Mouse (Mus musculus) megakaryocyte-erythroid progenitor cell, adult 5-6 weeks (primary cell): Measurements from ENCODE around the gene Neu1. TPM values are rescaled to one million over a fixed set of nuclear protein-coding genes. Genes with fewer than 3 reads are reported as not detected.

Source experiments
- ATAC-seq: replicated peaks from 2 replicates; pipeline ENCODE4 v1.8.0; 2016; ENCODE audit warnings: mild to moderate bottlenecking, inconsistent platforms; ENCODE audit not compliant: severe bottlenecking, poor library complexity, low FRiP score, low TSS enrichment
- total RNA-seq, 2 experiments: library from RNA; stranded (forward) in 1 of 2; stranded (reverse) in 1 of 2; fragments of 200-1000, 215-1000 nt in 1 of 2; fragments of >200 nt in 1 of 2; fragmentation: Nextera tagmentation in 1 of 2; gene quantifications; 2 replicates each; pipeline ENCODE4 v1.2.3; 2014 to 2017

Neu1 gene
- total RNA-seq, 2 experiments from 2014 or later, result 5.4 to 7.0 TPM

- ATAC-seq, result no peak
Measured at GRCm38 (mm10) chr17:34984218-34984617, 53.2 kb downstream of the Neu1 start.

Other genes with a start within 250 kb of the Neu1 start
Only the 30 nearest of the 38 such genes appear.
- gene Cyp21a1, start 126.7 kb upstream of the Neu1 start, total RNA-seq (2014; fragmentation: Nextera tagmentation), result not detected in 2 replicates
- gene Cyp21a1, start 126.7 kb upstream of the Neu1 start, total RNA-seq (2017), result not detected in 2 replicates
- gene Stk19, start 94.3 kb upstream of the Neu1 start, total RNA-seq (2014; fragmentation: Nextera tagmentation), result 26.8 and 48.2 TPM in 2 replicates
- gene Stk19, start 94.3 kb upstream of the Neu1 start, total RNA-seq (2017), result 14.8 and 30.6 TPM in 2 replicates
- gene Dxo, start 94.2 kb upstream of the Neu1 start, total RNA-seq (2014; fragmentation: Nextera tagmentation), result 60.8 and 63.4 TPM in 2 replicates
- gene Dxo, start 94.2 kb upstream of the Neu1 start, total RNA-seq (2017), result 24.4 and 28.1 TPM in 2 replicates
- 57.6 and 64.6 TPM in 2 replicates for gene Skiv2l, start 81.0 kb upstream of the Neu1 start, total RNA-seq (2014; fragmentation: Nextera tagmentation)
- 21.0 and 24.2 TPM in 2 replicates for gene Skiv2l, start 81.0 kb upstream of the Neu1 start, total RNA-seq (2017)
- gene Nelfe, start 80.9 kb upstream of the Neu1 start, total RNA-seq (2014; fragmentation: Nextera tagmentation), result 59.5 and 64.1 TPM in 2 replicates
- 21.0 and 29.6 TPM in 2 replicates for gene Nelfe, start 80.9 kb upstream of the Neu1 start, total RNA-seq (2017)
- gene Cfb, start 68.7 kb upstream of the Neu1 start, total RNA-seq (2014; fragmentation: Nextera tagmentation), result not detected in 2 replicates
- not detected in 2 replicates for gene Cfb, start 68.7 kb upstream of the Neu1 start, total RNA-seq (2017)
- gene Zbtb12, start 51.8 kb upstream of the Neu1 start, total RNA-seq (2014; fragmentation: Nextera tagmentation), result 8.0 and 9.4 TPM in 2 replicates
- 4.7 and 10.1 TPM in 2 replicates for gene Zbtb12, start 51.8 kb upstream of the Neu1 start, total RNA-seq (2017)
- gene Gm20547, start 49.2 kb upstream of the Neu1 start, total RNA-seq (2014; fragmentation: Nextera tagmentation), result not detected in 2 replicates
- not detected in 2 replicates for gene Gm20547, start 49.2 kb upstream of the Neu1 start, total RNA-seq (2017)
- 8.6 TPM in 1 of 2 replicates, not detected in the other for gene C2, start 33.0 kb upstream of the Neu1 start, total RNA-seq (2014; fragmentation: Nextera tagmentation)
- gene C2, start 33.0 kb upstream of the Neu1 start, total RNA-seq (2017), result 5.7 and 7.4 TPM in 2 replicates
- 86.2 and 86.5 TPM in 2 replicates for gene Ehmt2, start 32.8 kb upstream of the Neu1 start, total RNA-seq (2014; fragmentation: Nextera tagmentation)
- 72.7 and 83.8 TPM in 2 replicates for gene Ehmt2, start 32.8 kb upstream of the Neu1 start, total RNA-seq (2017)
- not detected in 2 replicates for gene Slc44a4, start 16.8 kb upstream of the Neu1 start, total RNA-seq (2014; fragmentation: Nextera tagmentation)
- not detected in 2 replicates for gene Slc44a4, start 16.8 kb upstream of the Neu1 start, total RNA-seq (2017)
- 13.6 and 28.5 TPM in 2 replicates for gene Hspa1b, start 28.0 kb downstream of the Neu1 start, total RNA-seq (2014; fragmentation: Nextera tagmentation)
- 62.5 and 83.5 TPM in 2 replicates for gene Hspa1b, start 28.0 kb downstream of the Neu1 start, total RNA-seq (2017)
- gene Gm20481, start 38.7 kb downstream of the Neu1 start, total RNA-seq (2014; fragmentation: Nextera tagmentation), result not detected in 2 replicates
- not detected in 2 replicates for gene Gm20481, start 38.7 kb downstream of the Neu1 start, total RNA-seq (2017)
- gene Hspa1a, start 40.9 kb downstream of the Neu1 start, total RNA-seq (2014; fragmentation: Nextera tagmentation), result 6.5 and 10.1 TPM in 2 replicates
- gene Hspa1a, start 40.9 kb downstream of the Neu1 start, total RNA-seq (2017), result 30.2 and 43.3 TPM in 2 replicates
- not detected in 2 replicates for gene Hspa1l, start 41.5 kb downstream of the Neu1 start, total RNA-seq (2014; fragmentation: Nextera tagmentation)
- gene Hspa1l, start 41.5 kb downstream of the Neu1 start, total RNA-seq (2017), result not detected in 2 replicates
- 269 and 281 TPM in 2 replicates for gene Lsm2, start 50.6 kb downstream of the Neu1 start, total RNA-seq (2014; fragmentation: Nextera tagmentation)
- 34.8 and 79.7 TPM in 2 replicates for gene Lsm2, start 50.6 kb downstream of the Neu1 start, total RNA-seq (2017)
- gene Vars, start 69.7 kb downstream of the Neu1 start, total RNA-seq (2014; fragmentation: Nextera tagmentation), result 137 and 213 TPM in 2 replicates
- gene Vars, start 69.7 kb downstream of the Neu1 start, total RNA-seq (2017), result 226 and 342 TPM in 2 replicates
- gene Vwa7, start 85.3 kb downstream of the Neu1 start, total RNA-seq (2014; fragmentation: Nextera tagmentation), result 0.31 and 0.54 TPM in 2 replicates
- 0.15 and 0.19 TPM in 2 replicates for gene Vwa7, start 85.3 kb downstream of the Neu1 start, total RNA-seq (2017)
- gene Sapcd1, start 96.8 kb downstream of the Neu1 start, total RNA-seq (2014; fragmentation: Nextera tagmentation), result 9.4 and 14.7 TPM in 2 replicates
- 4.2 TPM in 1 of 2 replicates, not detected in the other for gene Sapcd1, start 96.8 kb downstream of the Neu1 start, total RNA-seq (2017)
- gene Msh5, start 115.5 kb downstream of the Neu1 start, total RNA-seq (2014; fragmentation: Nextera tagmentation), result 10.0 and 10.6 TPM in 2 replicates
- gene Msh5, start 115.5 kb downstream of the Neu1 start, total RNA-seq (2017), result 2.4 and 3.1 TPM in 2 replicates
- gene Clic1, start 118.7 kb downstream of the Neu1 start, total RNA-seq (2014; fragmentation: Nextera tagmentation), result 126 and 137 TPM in 2 replicates
- 137 and 183 TPM in 2 replicates for gene Clic1, start 118.7 kb downstream of the Neu1 start, total RNA-seq (2017)
- 2.7 and 7.6 TPM in 2 replicates for gene Ddah2, start 127.8 kb downstream of the Neu1 start, total RNA-seq (2014; fragmentation: Nextera tagmentation)
- gene Ddah2, start 127.8 kb downstream of the Neu1 start, total RNA-seq (2017), result 4.6 and 21.4 TPM in 2 replicates
- not detected in 2 replicates for gene Ly6g6c, start 134.1 kb downstream of the Neu1 start, total RNA-seq (2014; fragmentation: Nextera tagmentation)
- not detected in 2 replicates for gene Ly6g6c, start 134.1 kb downstream of the Neu1 start, total RNA-seq (2017)
- 0.32 TPM in 1 of 2 replicates, not detected in the other for gene Mpig6b, start 134.9 kb downstream of the Neu1 start, total RNA-seq (2014; fragmentation: Nextera tagmentation)
- gene Mpig6b, start 134.9 kb downstream of the Neu1 start, total RNA-seq (2017), result not detected in 2 replicates
- gene Ly6g6e, start 145.6 kb downstream of the Neu1 start, total RNA-seq (2014; fragmentation: Nextera tagmentation), result not detected in 2 replicates
- not detected in 2 replicates for gene Ly6g6e, start 145.6 kb downstream of the Neu1 start, total RNA-seq (2017)
- gene Ly6g6d, start 146.8 kb downstream of the Neu1 start, total RNA-seq (2014; fragmentation: Nextera tagmentation), result not detected in 2 replicates
- not detected in 2 replicates for gene Ly6g6d, start 146.8 kb downstream of the Neu1 start, total RNA-seq (2017)
- not detected in 2 replicates for gene Ly6g6f, start 154.4 kb downstream of the Neu1 start, total RNA-seq (2014; fragmentation: Nextera tagmentation)
- not detected in 2 replicates for gene Ly6g6f, start 154.4 kb downstream of the Neu1 start, total RNA-seq (2017)
- 62.9 and 76.7 TPM in 2 replicates for gene Abhd16a, start 158.0 kb downstream of the Neu1 start, total RNA-seq (2014; fragmentation: Nextera tagmentation)
- 38.5 and 46.7 TPM in 2 replicates for gene Abhd16a, start 158.0 kb downstream of the Neu1 start, total RNA-seq (2017)
- not detected in 2 replicates for gene Ly6g5c, start 177.0 kb downstream of the Neu1 start, total RNA-seq (2014; fragmentation: Nextera tagmentation)
- gene Ly6g5c, start 177.0 kb downstream of the Neu1 start, total RNA-seq (2017), result not detected in 2 replicates
- 0.42 and 1.1 TPM in 2 replicates for gene Ly6g5b, start 184.2 kb downstream of the Neu1 start, total RNA-seq (2014; fragmentation: Nextera tagmentation)
- gene Ly6g5b, start 184.2 kb downstream of the Neu1 start, total RNA-seq (2017), result 0.99 TPM in 1 of 2 replicates, not detected in the other